Mouse (Mus musculus): ENCODE data around the gene Ing3. TPM values are rescaled to one million over a fixed set of nuclear protein-coding genes. Genes with fewer than 3 reads are reported as not detected.

Ing3 gene
- polyA plus RNA-seq, 1 experiment from 2014 or later, result 64.5 TPM

- no peak for ATAC-seq (replicated peaks; ENCODE audit: low FRiP score)
- Histone ChIP-seq H3K36me3 (no peaks in the 10 kb centered on the region), H3K27ac (peak overlapping the region; percentile 90), H3K27me3 (no peaks in the 10 kb centered on the region), H3K9ac (peak overlapping the region; percentile 14; the same call in 1 of the 2 replicates), H3K4me2 (peak overlapping the region; percentile 49), H3K9me3 (replicated peaks) (no peaks in the 10 kb centered on the region), H3K4me3 (replicated peaks) (no peak overlapping the region), H3K4me1 (peaks cover 69% of the 10 kb centered on the region)
- 8% methylated on average over 11 of the region's 11 CpGs for WGBS
Measured at GRCm38 (mm10) chr6:21999025-21999424, 49.7 kb downstream of the Ing3 start.

GRCm38 (mm10) chr6:22000086-22000485 is 50.7 kb downstream of the Ing3 start:
- H3K4me3 ChIP-seq (replicated peaks), result no peak overlapping the region
- 15% methylated on average over 6 of the region's 6 CpGs for WGBS
- peak overlapping the region; percentile 36; the same call in 1 of the 2 replicates for H3K4me2 ChIP-seq
- peak; percentile 91 for ATAC-seq (replicated peaks; ENCODE audit: low FRiP score)
- no peaks in the 10 kb centered on the region for H3K9me3 ChIP-seq (replicated peaks)
- H3K4me1 ChIP-seq, result peaks cover 69% of the 10 kb centered on the region
- no peak overlapping the region for H3K9ac ChIP-seq
- no peaks in the 10 kb centered on the region for H3K36me3 ChIP-seq
- H3K27ac ChIP-seq, result peak overlapping the region; percentile 90
- no peaks in the 10 kb centered on the region for H3K27me3 ChIP-seq

GRCm38 (mm10) chr6:22000881-22001280 is 51.5 kb downstream of the Ing3 start:
- H3K4me2 ChIP-seq, result 0 out of 2 replicates have a peak overlapping the region, but pooled peaks have one; percentile 3
- H3K9me3 ChIP-seq (replicated peaks), result no peaks in the 10 kb centered on the region
- H3K27ac ChIP-seq, result peak overlapping the region; percentile 90
- H3K9ac ChIP-seq, result no peak overlapping the region
- ATAC-seq (replicated peaks; ENCODE audit: low FRiP score), result no peak
- no peak overlapping the region for H3K4me3 ChIP-seq (replicated peaks)
- H3K4me1 ChIP-seq, result peaks cover 69% of the 10 kb centered on the region
- H3K36me3 ChIP-seq, result no peaks in the 10 kb centered on the region
- H3K27me3 ChIP-seq, result no peaks in the 10 kb centered on the region
- 64% methylated on average over 3 of the region's 3 CpGs for WGBS

GRCm38 (mm10) chr6:22001284-22001916 is 52.0 kb downstream of the Ing3 start:
- no peak overlapping the region for H3K4me3 ChIP-seq (replicated peaks)
- H3K27me3 ChIP-seq, result no peaks in the 10 kb centered on the region
- 60% methylated on average over 5 of the region's 5 CpGs for WGBS
- H3K27ac ChIP-seq, result peak overlapping the region; percentile 90
- ATAC-seq (replicated peaks; ENCODE audit: low FRiP score), result no peak
- H3K36me3 ChIP-seq, result no peaks in the 10 kb centered on the region
- H3K4me2 ChIP-seq, result no peak overlapping the region
- no peak overlapping the region for H3K9ac ChIP-seq
- peaks cover 69% of the 10 kb centered on the region for H3K4me1 ChIP-seq
- H3K9me3 ChIP-seq (replicated peaks), result no peaks in the 10 kb centered on the region

GRCm38 (mm10) chr6:22002521-22003199 is 53.3 kb downstream of the Ing3 start:
- Histone ChIP-seq H3K9ac (no peak overlapping the region), H3K27me3 (no peaks in the 10 kb centered on the region), H3K9me3 (replicated peaks) (no peaks in the 10 kb centered on the region), H3K4me2 (peak overlapping the region; percentile 26), H3K36me3 (no peaks in the 10 kb centered on the region), H3K27ac (peak overlapping the region; percentile 93), H3K4me1 (peaks cover 63% of the 10 kb centered on the region), H3K4me3 (replicated peaks) (no peak overlapping the region)
- 44% methylated on average over 17 of the region's 17 CpGs for WGBS
- no peak for ATAC-seq (replicated peaks; ENCODE audit: low FRiP score)

GRCm38 (mm10) chr6:22003200-22003587 is 53.8 kb downstream of the Ing3 start:
- H3K36me3 ChIP-seq, result no peaks in the 10 kb centered on the region
- 15% methylated on average over 6 of the region's 6 CpGs for WGBS
- no peak overlapping the region for H3K9ac ChIP-seq
- ATAC-seq (replicated peaks; ENCODE audit: low FRiP score), result peak; percentile 80
- peak overlapping the region; percentile 26 for H3K4me2 ChIP-seq
- no peaks in the 10 kb centered on the region for H3K27me3 ChIP-seq
- no peaks in the 10 kb centered on the region for H3K9me3 ChIP-seq (replicated peaks)
- H3K4me1 ChIP-seq, result peaks cover 58% of the 10 kb centered on the region
- H3K4me3 ChIP-seq (replicated peaks), result no peak overlapping the region
- H3K27ac ChIP-seq, result peak overlapping the region; percentile 93

GRCm38 (mm10) chr6:22003959-22004543 is 54.7 kb downstream of the Ing3 start:
- WGBS, result 65% methylated on average over 10 of the region's 10 CpGs
- ATAC-seq (replicated peaks; ENCODE audit: low FRiP score), result no peak
- H3K27me3 ChIP-seq, result no peaks in the 10 kb centered on the region
- H3K27ac ChIP-seq, result peak overlapping the region; percentile 93
- H3K4me1 ChIP-seq, result peaks cover 49% of the 10 kb centered on the region
- 0 out of 2 replicates have a peak overlapping the region, but pooled peaks have one; percentile 26 for H3K4me2 ChIP-seq
- no peaks in the 10 kb centered on the region for H3K9me3 ChIP-seq (replicated peaks)
- no peaks in the 10 kb centered on the region for H3K36me3 ChIP-seq
- no peak overlapping the region for H3K4me3 ChIP-seq (replicated peaks)
- H3K9ac ChIP-seq, result no peak overlapping the region

- H3K4me1 ChIP-seq, result peaks cover 27% of the 10 kb centered on the region
- no peak overlapping the region for H3K27ac ChIP-seq
- H3K9me3 ChIP-seq (replicated peaks), result no peaks in the 10 kb centered on the region
- H3K36me3 ChIP-seq, result no peaks in the 10 kb centered on the region
- 92% methylated on average over 7 of the region's 7 CpGs for WGBS
- no peak overlapping the region for H3K4me2 ChIP-seq
- H3K9ac ChIP-seq, result no peak overlapping the region
- no peak for ATAC-seq (replicated peaks; ENCODE audit: low FRiP score)
- no peaks in the 10 kb centered on the region for H3K27me3 ChIP-seq
- H3K4me3 ChIP-seq (replicated peaks), result no peak overlapping the region
Measured at GRCm38 (mm10) chr6:22008346-22008745, 59.0 kb downstream of the Ing3 start.

GRCm38 (mm10) chr6:22010258-22010657 is 60.9 kb downstream of the Ing3 start:
- Histone ChIP-seq H3K4me1 (peaks cover 15% of the 10 kb centered on the region), H3K27me3 (no peaks in the 10 kb centered on the region), H3K36me3 (0 out of 2 replicates have a peak, but pooled peaks cover 8% of the 10 kb centered on the region), H3K4me2 (no peak overlapping the region), H3K9ac (no peak overlapping the region), H3K9me3 (replicated peaks) (no peaks in the 10 kb centered on the region), H3K4me3 (replicated peaks) (no peak overlapping the region), H3K27ac (no peak overlapping the region)
- WGBS, result 84% methylated on average over 12 of the region's 12 CpGs
- no peak for ATAC-seq (replicated peaks; ENCODE audit: low FRiP score)

- no peak for ATAC-seq (replicated peaks; ENCODE audit: low FRiP score)
Measured at GRCm38 (mm10) chr6:22010761-22011281, 61.5 kb downstream of the Ing3 start.

GRCm38 (mm10) chr6:22011546-22011945 is 62.2 kb downstream of the Ing3 start:
- Histone ChIP-seq H3K36me3 (0 out of 2 replicates have a peak, but pooled peaks cover 8% of the 10 kb centered on the region), H3K4me3 (replicated peaks) (no peak overlapping the region), H3K4me2 (no peak overlapping the region), H3K9ac (no peak overlapping the region), H3K27me3 (no peaks in the 10 kb centered on the region), H3K9me3 (replicated peaks) (no peaks in the 10 kb centered on the region), H3K4me1 (peaks cover 19% of the 10 kb centered on the region), H3K27ac (no peak overlapping the region)
- WGBS, result 67% methylated on average over 2 of the region's 2 CpGs
- ATAC-seq (replicated peaks; ENCODE audit: low FRiP score), result no peak

More at GRCm38 (mm10) chr6:22010761-22011281, 61.5 kb downstream of the Ing3 start:
- H3K4me3 ChIP-seq (replicated peaks), result no peak overlapping the region
- H3K4me1 ChIP-seq, result peaks cover 15% of the 10 kb centered on the region
- 80% methylated on average over 11 of the region's 11 CpGs for WGBS
- H3K36me3 ChIP-seq, result 0 out of 2 replicates have a peak, but pooled peaks cover 8% of the 10 kb centered on the region
- no peak overlapping the region for H3K4me2 ChIP-seq
- H3K9ac ChIP-seq, result no peak overlapping the region
- H3K27ac ChIP-seq, result no peak overlapping the region
- no peaks in the 10 kb centered on the region for H3K27me3 ChIP-seq
- no peaks in the 10 kb centered on the region for H3K9me3 ChIP-seq (replicated peaks)

GRCm38 (mm10) chr6:22012099-22012498 is 62.7 kb downstream of the Ing3 start:
- 62% methylated on average over 5 of the region's 5 CpGs for WGBS
- no peaks in the 10 kb centered on the region for H3K9me3 ChIP-seq (replicated peaks)

More at GRCm38 (mm10) chr6:22012099-22012498, 62.7 kb downstream of the Ing3 start:
- no peak for ATAC-seq (replicated peaks; ENCODE audit: low FRiP score)
- no peak overlapping the region for H3K4me2 ChIP-seq
- no peaks in the 10 kb centered on the region for H3K27me3 ChIP-seq
- 0 out of 2 replicates have a peak, but pooled peaks cover 8% of the 10 kb centered on the region for H3K36me3 ChIP-seq
- H3K9ac ChIP-seq, result no peak overlapping the region
- H3K4me3 ChIP-seq (replicated peaks), result no peak overlapping the region
- H3K4me1 ChIP-seq, result peaks cover 19% of the 10 kb centered on the region
- H3K27ac ChIP-seq, result no peak overlapping the region

Measured in kidney, embryonic 15.5 days (tissue).